In genomic region chr9:114389905-114390748, GRCm38 (mm10) we compare ENCODE assay signal across 8 mouse cellular contexts. TPM values are rescaled to one million over a fixed set of nuclear protein-coding genes. Genes with fewer than 3 reads are reported as not detected.
DNase-seq lines count a peak whose midpoint lies in the region; ATAC-seq lines count a peak whose summit lies in the region.

Gene Crtap, minus strand, starts transcription at chr9:114390675.

- DNase-seq in Muller cell, postnatal 12 days (ENCODE audit: inconsistent ontology term) = peak; percentile 82
- DNase-seq in c-Kit-positive CD71-positive TER-119-negative erythroid progenitor cells, embryonic 14.5 days (ENCODE audit: low read depth) = peak; percentile 44
- DNase-seq in forebrain, embryonic 14.5 days (ENCODE audit: low spot score) = peak; percentile 68
- peak; percentile 70 to 73 for DNase-seq in heart, postnatal 14 days
- peak; percentile 78 to 85 for DNase-seq in kidney, postnatal 4 days
- peak; percentile 65 for DNase-seq in lung, postnatal 25 days (ENCODE audit: low spot score)
- DNase-seq in retina, embryonic 14.5 days (ENCODE audit: low spot score) = peak; percentile 64
- peak; percentile 47 to 72 for DNase-seq in urinary bladder, postnatal 36 days (ENCODE audit: low spot score in 2 of 2)

- peak; percentile 77 for ATAC-seq in forebrain, embryonic 14.5 days

- H3K4me1 ChIP-seq in forebrain, embryonic 14.5 days (ENCODE audit: control insufficient read depth, insufficient read depth, low read length) = no peaks in the 10 kb centered on the region

- peak within 1 kb of the TSS; percentile 86 for H3K4me2 ChIP-seq in forebrain, embryonic 14.5 days (ENCODE audit: low read length)

- H3K9me3 ChIP-seq in forebrain, embryonic 14.5 days (replicated peaks; ENCODE audit: control insufficient read depth, low read length) = no peaks in the 10 kb centered on the region

- peak within 1 kb of the TSS; percentile 70 for H3K4me3 ChIP-seq in forebrain, embryonic 14.5 days (ENCODE audit: low read depth, low read length)

- intact Hi-C loops in heart, postnatal 14 days (cut with DNase I) = loop anchor here (10.0 kb wide), 1 partner anchor 405 kb away; no protein-coding TSS in a partner anchor

- peak within 1 kb of the TSS; percentile 78 for H3K9ac ChIP-seq in forebrain, embryonic 14.5 days (ENCODE audit: low read length)

- H3K27ac ChIP-seq in forebrain, embryonic 14.5 days (ENCODE audit: low read depth, low read length) = peak within 1 kb of the TSS; percentile 5; the same call in 1 of the 2 replicates

- no peaks in the 10 kb centered on the region for H3K36me3 ChIP-seq in forebrain, embryonic 14.5 days (ENCODE audit: control insufficient read depth, insufficient read depth, low read length)

- under 1% methylated on average over 88 of the region's 96 CpGs for WGBS in forebrain, embryonic 14.5 days

- H3K27me3 ChIP-seq in forebrain, embryonic 14.5 days (replicated peaks; ENCODE audit: control insufficient read depth, insufficient read depth, low read length) = no peaks in the 10 kb centered on the region

RNA-seq across cellular contexts. Expression of gene Crtap, which starts in this region (rescaled TPM):
- 23.6 and 26.2 TPM in 2 replicates for polyA plus RNA-seq in forebrain, embryonic 14.5 days (2014; fragmentation: Nextera tagmentation; extraction: Ambion mirVana)
- total RNA-seq in heart, postnatal 14 days (2021) = 10 to 100 TPM; 35.4 to 41.3 TPM

Comparison
In these comparisons a context has a peak if more than half of its experiments do, and no peak if none do; other contexts are left out.
1. Peak in every context shown above with its lines: DNase-seq, ATAC-seq, H3K4me3 ChIP-seq and H3K27ac ChIP-seq.